ENCODE assay signal across 23 mouse cellular contexts in the genomic region with DNA sequence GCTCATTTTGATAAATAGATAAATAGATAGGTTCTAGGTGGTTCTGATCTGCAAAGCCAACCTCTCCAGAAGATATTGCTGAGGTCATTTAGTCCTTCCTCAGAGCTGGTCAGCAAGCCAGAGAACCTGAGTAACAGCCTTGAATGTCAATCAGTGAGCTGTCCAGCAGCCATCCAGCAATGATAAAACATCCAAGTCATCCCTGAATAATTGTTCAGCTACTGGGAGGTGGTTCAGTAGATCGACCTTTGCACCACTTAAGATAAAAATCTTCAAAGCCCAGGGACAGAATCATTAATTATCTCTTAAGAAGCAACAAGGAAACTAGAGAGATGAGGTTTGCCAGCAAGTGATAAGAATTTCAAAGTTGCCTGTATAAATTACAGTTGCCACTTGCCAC. TPM values are rescaled to one million over a fixed set of nuclear protein-coding genes. Genes with fewer than 3 reads are reported as not detected.
DNase-seq lines count a peak whose midpoint lies in the region; ATAC-seq and TF ChIP-seq lines count a peak whose summit lies in the region.
"Had no signal": no experiment of that assay in that cellular context is flagged by ENCODE, and none has a peak within 500 bp of the region (broad histone marks: within the 10 kb centered on the region; RNA-seq: fewer than 3 reads in every experiment).

No protein-coding gene starts in this region.

- whole genome bisulfite sequencing in intestine, embryonic 15.5 days = 34% methylated on average over 1 of the region's 1 CpGs
- 11% methylated on average over 1 of the region's 1 CpGs for WGBS in intestine, postnatal 0 days

- no peak for DNase-seq in G1E (ENCODE audit: low spot score)
- no peak for DNase-seq in left cerebral cortex, postnatal 25 days (ENCODE audit: low spot score in 2 of 2)
- no peak for DNase-seq in lung, adult 18-20 months
- DNase-seq: adrenal gland, adult 8-10 months; adrenal gland, postnatal 14 days; adrenal gland, postnatal 36 days; cerebellum, adult 11-12 months; cerebellum, adult 2 months; cerebellum, adult 9-10 months; cerebellum, postnatal 10 days; cerebellum, postnatal 25 days; forebrain, postnatal 0 days had no signal

- no peak overlapping the region for H3K27ac ChIP-seq in intestine, embryonic 15.5 days
- H3K27ac ChIP-seq in intestine, postnatal 0 days (ENCODE audit: low read depth, low read length) = no peak overlapping the region
- H3K27ac ChIP-seq: embryonic facial prominence, embryonic 10.5 days; embryonic facial prominence, embryonic 12.5 days; forebrain, embryonic 13.5 days; forebrain, embryonic 15.5 days had no signal

- TF ChIP-seq CTCF in G1E (IDR thresholded peaks at IDR 0.05; ENCODE audit: low read depth, low read length) = no peak
- TF ChIP-seq CTCF in intestine, postnatal 0 days (IDR thresholded peaks at IDR 0.05; ENCODE audit: low read depth) = no peak

- H3K4me2 ChIP-seq in intestine, embryonic 15.5 days (replicated peaks) = no peak overlapping the region
- H3K4me2 ChIP-seq in intestine, postnatal 0 days (replicated peaks; ENCODE audit: low read depth) = no peak overlapping the region
- H3K4me2 ChIP-seq: embryonic facial prominence, embryonic 12.5 days; forebrain, embryonic 13.5 days; forebrain, embryonic 15.5 days had no signal

- H3K9me3 ChIP-seq in G1E (replicated peaks) = no peaks in the 10 kb centered on the region
- H3K9me3 ChIP-seq in intestine, embryonic 15.5 days = no peaks in the 10 kb centered on the region
- H3K9me3 ChIP-seq in intestine, postnatal 0 days (ENCODE audit: control insufficient read depth) = no peaks in the 10 kb centered on the region
- H3K9me3 ChIP-seq: embryonic facial prominence, embryonic 10.5 days; embryonic facial prominence, embryonic 12.5 days; forebrain, embryonic 13.5 days; forebrain, embryonic 15.5 days had no signal

- peaks cover 36% of the 10 kb centered on the region for H3K27me3 ChIP-seq in G1E (ENCODE audit: insufficient read depth, low read length)
- H3K27me3 ChIP-seq in intestine, embryonic 15.5 days (replicated peaks) = no peaks in the 10 kb centered on the region
- H3K27me3 ChIP-seq in intestine, postnatal 0 days (replicated peaks; ENCODE audit: control insufficient read depth, insufficient read depth, low read length) = no peaks in the 10 kb centered on the region
- H3K27me3 ChIP-seq: embryonic facial prominence, embryonic 12.5 days; forebrain, embryonic 13.5 days; forebrain, embryonic 15.5 days had no signal

- no peak overlapping the region for H3K4me3 ChIP-seq in G1E (ENCODE audit: low read depth, low read length)
- no peak overlapping the region for H3K4me3 ChIP-seq in intestine, embryonic 15.5 days (replicated peaks)
- H3K4me3 ChIP-seq in intestine, postnatal 0 days (ENCODE audit: low read depth, low read length) = no peak overlapping the region
- H3K4me3 ChIP-seq: embryonic facial prominence, embryonic 10.5 days; embryonic facial prominence, embryonic 12.5 days; forebrain, embryonic 13.5 days; forebrain, embryonic 15.5 days had no signal

- no peaks in the 10 kb centered on the region for H3K36me3 ChIP-seq in G1E (replicated peaks)
- no peaks in the 10 kb centered on the region for H3K36me3 ChIP-seq in intestine, embryonic 15.5 days
- H3K36me3 ChIP-seq in intestine, postnatal 0 days (ENCODE audit: control insufficient read depth, insufficient read depth) = no peaks in the 10 kb centered on the region
- H3K36me3 ChIP-seq: embryonic facial prominence, embryonic 10.5 days; embryonic facial prominence, embryonic 12.5 days; forebrain, embryonic 15.5 days had no signal

- H3K4me1 ChIP-seq in G1E (ENCODE audit: insufficient read depth, low read depth, low read length) = peaks cover 9% of the 10 kb centered on the region; the same call in 1 of the 2 replicates
- no peaks in the 10 kb centered on the region for H3K4me1 ChIP-seq in intestine, embryonic 15.5 days (replicated peaks)
- no peaks in the 10 kb centered on the region; the same call in 1 of the 2 replicates for H3K4me1 ChIP-seq in intestine, postnatal 0 days (replicated peaks; ENCODE audit: control insufficient read depth, insufficient read depth, low read length)
- H3K4me1 ChIP-seq: embryonic facial prominence, embryonic 10.5 days; embryonic facial prominence, embryonic 12.5 days; forebrain, embryonic 13.5 days; forebrain, embryonic 15.5 days had no signal

- peak; percentile 15; the same call in 1 of the 2 replicates for ATAC-seq in G1E (ENCODE audit: extremely low read depth, insufficient number of reproducible peaks, low FRiP score, poor library complexity, severe bottlenecking)
- peak; percentile 58; the same call in 1 of the 2 replicates for ATAC-seq in intestine, embryonic 15.5 days
- peak; percentile 49; the same call in 1 of the 2 replicates for ATAC-seq in intestine, postnatal 0 days
- ATAC-seq: activated CD4-positive, CD25-positive, alpha-beta regulatory T cell, adult 4 months; forebrain, embryonic 13.5 days; forebrain, embryonic 15.5 days; forebrain, postnatal 0 days; Patski had no signal

- H3K9ac ChIP-seq in intestine, embryonic 15.5 days = no peak overlapping the region
- no peak overlapping the region for H3K9ac ChIP-seq in intestine, postnatal 0 days (ENCODE audit: low read depth, low read length)
- H3K9ac ChIP-seq: embryonic facial prominence, embryonic 12.5 days; forebrain, embryonic 13.5 days; forebrain, embryonic 15.5 days; forebrain, postnatal 0 days had no signal

- intact Hi-C loops in left cerebral cortex, postnatal 25 days (cut with DNase I) = no loop called here

RNA-seq across cellular contexts. Expression of gene Lpin1, which starts 10.4 kb away (rescaled TPM):
- total RNA-seq in G1E (2014; fragmentation: Nextera tagmentation) = 23.1 and 25.9 TPM in 2 replicates
- total RNA-seq in G1E (2017) = 19.2 and 19.6 TPM in 2 replicates
- polyA plus RNA-seq in G1E (2012) = 9.8 and 14.1 TPM in 2 replicates
- polyA plus RNA-seq in intestine, embryonic 15.5 days (2015; fragmentation: Nextera tagmentation; extraction: Ambion mirVana) = 7.2 and 8.6 TPM in 2 replicates
- polyA plus RNA-seq in intestine, postnatal 0 days (2015; fragmentation: Nextera tagmentation; extraction: Ambion mirVana) = 3.1 and 3.6 TPM in 2 replicates
- 10 to 100 TPM; 18.1 to 18.3 TPM for total RNA-seq in left cerebral cortex, postnatal 25 days (2021)

RNA-seq across cellular contexts. Expression of gene Ntsr2, which starts 52.8 kb away (rescaled TPM):
- total RNA-seq in G1E (2014; fragmentation: Nextera tagmentation) (not detected in 2 replicates), G1E (2017) (0.05 and 0.12 TPM in 2 replicates)
- not detected in 2 replicates for polyA plus RNA-seq in G1E (2012)
- polyA plus RNA-seq in intestine, embryonic 15.5 days (2015; fragmentation: Nextera tagmentation; extraction: Ambion mirVana) = 0.05 and 0.08 TPM in 2 replicates
- polyA plus RNA-seq in intestine, postnatal 0 days (2015; fragmentation: Nextera tagmentation; extraction: Ambion mirVana) = 0.09 TPM in 1 of 2 replicates, not detected in the other
- total RNA-seq in left cerebral cortex, postnatal 25 days (2021) = 100 to 1,000 TPM; 151 to 171 TPM
- total RNA-seq: adrenal gland, postnatal 14 days; ES-E14 had no signal
- polyA plus RNA-seq: activated CD4-positive, CD25-positive, alpha-beta regulatory T cell, adult 4 months; C2C12; embryonic facial prominence, embryonic 10.5 days; forebrain, embryonic 11.5 days; Patski had no signal
